Mouse (Mus musculus) right cerebral cortex, adult 18-20 months (tissue): ENCODE measurements at regions not wholly inside any gene's neighbourhood (a gene's known extent, or its start where the extent isn't known, plus 50 kb on each side); places are given as distances from the start of the nearest gene placed in this dataset.

Source experiments
- DNase-seq: peaks from one replicate; pipeline ENCODE4 v3.0.0; 2022; ENCODE audit warnings: mixed read lengths

DNA sequence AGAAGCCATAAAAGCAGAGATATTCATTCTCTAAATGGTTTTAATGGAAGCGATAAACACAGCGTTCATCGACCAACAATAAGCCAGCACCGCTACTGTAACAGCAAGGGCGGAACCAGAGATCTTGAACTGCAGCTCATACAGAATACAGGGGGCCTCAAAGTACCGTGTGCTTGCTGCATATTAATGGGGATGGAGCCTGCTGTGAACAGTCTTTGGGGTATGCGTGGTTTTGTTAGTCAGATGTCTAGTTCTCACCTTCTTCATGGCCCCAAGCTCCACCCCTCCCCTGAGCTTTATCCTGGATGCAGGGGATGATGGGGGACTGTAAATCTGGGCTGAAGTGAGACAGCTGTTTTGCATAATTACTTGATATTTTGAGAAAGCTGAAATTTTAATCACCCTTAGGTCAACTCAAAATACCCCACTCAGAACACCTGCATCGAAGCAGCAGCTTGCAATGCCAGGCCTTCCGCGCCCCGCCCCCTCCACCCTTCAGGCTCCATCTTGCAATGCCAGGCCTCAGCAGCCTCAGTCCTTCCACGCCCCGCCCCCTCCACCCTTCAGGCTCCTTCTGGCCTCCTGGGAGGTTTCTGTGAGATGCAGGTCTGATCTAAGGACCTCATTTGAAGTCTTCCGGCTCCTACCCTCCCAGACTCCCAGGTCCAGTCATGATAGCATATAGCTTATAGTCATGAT lies 73.5 kb upstream of the Tspan5 start:
- no peak for DNase-seq

DNA sequence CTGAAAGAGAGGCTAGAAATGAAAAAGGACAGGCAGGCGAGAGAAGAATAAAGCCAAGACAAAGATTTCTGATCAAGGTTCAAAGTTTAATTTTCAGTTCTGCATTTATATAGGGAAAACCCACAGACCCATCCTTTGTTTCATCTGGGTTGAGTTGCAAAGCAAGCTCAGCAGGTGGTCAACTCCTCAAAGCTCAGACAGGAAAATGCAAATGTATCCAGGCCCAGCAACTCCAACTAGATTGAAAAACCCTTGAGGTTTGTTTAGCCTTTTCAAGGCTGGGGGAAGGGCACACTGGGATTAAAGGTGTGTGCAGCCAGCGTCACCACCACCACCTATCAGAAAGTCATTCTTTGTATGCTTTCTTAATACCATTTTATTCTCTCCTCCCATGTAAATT lies 66.1 kb upstream of the Tspan5 start:
- no peak for DNase-seq

GRCm38 (mm10) chr3:138678351-138678750 lies 63.6 kb upstream of the Tspan5 start:
- no peak for DNase-seq

DNA sequence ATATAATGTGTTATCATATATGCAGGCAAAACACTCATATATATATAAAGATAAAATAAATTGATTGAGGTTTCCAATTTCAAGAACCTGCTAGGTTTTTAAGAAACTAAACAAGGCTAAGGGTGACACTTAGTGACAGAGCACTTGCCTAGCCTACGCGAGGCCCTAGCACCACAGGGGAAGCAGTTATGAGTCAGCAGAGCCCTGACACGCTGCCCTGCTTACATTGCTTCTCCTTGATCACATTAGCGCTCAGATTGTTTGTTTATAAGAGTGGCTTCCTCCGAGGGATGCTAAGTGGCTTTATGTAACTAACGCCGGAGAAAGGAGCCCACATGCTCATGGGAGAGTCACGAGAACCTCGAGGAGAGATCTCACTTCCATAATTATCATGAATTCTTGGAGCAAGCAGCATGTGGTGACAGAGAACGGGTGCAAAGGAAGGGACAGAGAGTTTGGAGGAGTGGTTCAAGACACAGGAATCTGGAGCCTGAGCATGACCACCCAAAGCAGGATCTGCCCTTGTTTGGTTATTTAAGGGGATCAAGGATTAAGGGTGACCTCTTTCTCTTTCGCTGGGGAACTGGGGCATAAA lies 55.3 kb upstream of the Tspan5 start:
- DNase-seq = peak; percentile 55

- DNase-seq = no peak
Observed at GRCm38 (mm10) chr3:138688606-138689005, 53.4 kb upstream of the Tspan5 start.
